Mouse (Mus musculus) E14TG2a.4 (cell line): ENCODE results near the gene Prrx2.

Source experiments
- CTCF ChIP-seq: conservative IDR thresholded peaks from 2 replicates; pipeline ENCODE4 v1.5.1; 2014; ENCODE audit warnings: low read length
- POU5F1 ChIP-seq: IDR thresholded peaks from 2 replicates; pipeline ENCODE4 v1.6.1; 2014; ENCODE audit warnings: low read length, borderline replicate concordance

DNA sequence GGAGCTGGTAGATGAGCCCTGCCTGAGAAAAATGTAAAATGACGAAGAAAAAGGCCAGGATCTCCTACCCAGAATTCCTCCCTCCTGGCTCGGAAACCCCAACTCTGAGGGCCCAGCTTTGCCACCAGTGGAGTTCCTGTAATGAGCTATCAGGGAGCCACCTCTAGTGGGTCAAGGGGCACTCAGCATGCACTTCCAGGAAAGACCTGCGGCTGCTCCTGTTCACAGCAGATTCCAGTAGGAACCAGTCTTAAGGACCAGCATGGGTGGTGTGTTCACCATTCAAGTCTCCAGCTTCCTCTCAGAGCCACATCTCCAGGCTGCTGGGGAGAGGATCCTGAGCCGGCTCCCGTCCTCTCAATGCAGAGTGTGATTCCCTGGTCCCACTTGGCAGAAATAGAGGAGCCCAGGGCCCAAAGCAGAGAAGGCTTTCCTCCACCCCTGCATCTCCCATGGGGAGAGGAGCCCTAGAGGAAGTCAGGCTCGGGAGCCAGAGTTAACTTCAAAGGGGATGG is 66.9 kb downstream of the Prrx2 start:
- TF ChIP-seq CTCF (no peak; the same call in 1 of the 2 replicates), POU5F1 (no peak)
